Mouse (Mus musculus) embryo, embryonic 9.5 days (tissue): ENCODE results near the gene Chst14.
A peak's percentile ranks its signal among the peaks of the same experiment; 100 is the strongest.

Source experiments
- DNase-seq: peaks from one replicate; pipeline ENCODE4 v3.0.0-alpha.2; 2017; ENCODE audit errors: extremely low spot score

Gene Chst14

GRCm38 (mm10) chr2:118926361-118926997, at the start of gene Chst14:
TSS of gene Chst14 (plus strand) at chr2:118926496.
- DNase-seq = peak; percentile 86

- DNase-seq = no peak
These were observed 45.3 kb upstream of the Chst14 start for GRCm38 (mm10) chr2:118881019-118881418.

- no peak for DNase-seq
These were observed 44.3 kb upstream of the Chst14 start for GRCm38 (mm10) chr2:118881956-118882355.

GRCm38 (mm10) chr2:118882840-118883679, 43.2 kb upstream of the Chst14 start:
- peak; percentile 84 for DNase-seq

DNA sequence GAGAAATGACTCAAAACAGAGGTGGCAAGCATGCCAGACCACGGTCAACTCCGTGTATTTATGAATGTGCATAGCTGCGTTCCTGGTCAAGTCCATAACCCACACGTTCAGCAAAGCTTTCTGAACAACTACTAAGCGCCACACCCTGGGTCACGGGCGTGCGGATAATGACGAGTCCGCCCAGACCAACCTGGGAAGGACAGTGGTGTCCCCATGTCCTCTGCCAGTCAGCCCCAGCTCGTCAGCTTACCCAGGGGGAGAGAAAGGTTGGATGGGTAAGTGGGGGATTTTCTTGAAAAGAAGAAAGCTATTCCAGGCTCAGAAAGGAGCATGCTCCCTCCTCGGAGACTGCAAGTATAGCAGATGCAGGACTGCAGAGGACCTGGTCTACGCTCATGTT, 38.9 kb upstream of the Chst14 start:
- DNase-seq = no peak

DNA sequence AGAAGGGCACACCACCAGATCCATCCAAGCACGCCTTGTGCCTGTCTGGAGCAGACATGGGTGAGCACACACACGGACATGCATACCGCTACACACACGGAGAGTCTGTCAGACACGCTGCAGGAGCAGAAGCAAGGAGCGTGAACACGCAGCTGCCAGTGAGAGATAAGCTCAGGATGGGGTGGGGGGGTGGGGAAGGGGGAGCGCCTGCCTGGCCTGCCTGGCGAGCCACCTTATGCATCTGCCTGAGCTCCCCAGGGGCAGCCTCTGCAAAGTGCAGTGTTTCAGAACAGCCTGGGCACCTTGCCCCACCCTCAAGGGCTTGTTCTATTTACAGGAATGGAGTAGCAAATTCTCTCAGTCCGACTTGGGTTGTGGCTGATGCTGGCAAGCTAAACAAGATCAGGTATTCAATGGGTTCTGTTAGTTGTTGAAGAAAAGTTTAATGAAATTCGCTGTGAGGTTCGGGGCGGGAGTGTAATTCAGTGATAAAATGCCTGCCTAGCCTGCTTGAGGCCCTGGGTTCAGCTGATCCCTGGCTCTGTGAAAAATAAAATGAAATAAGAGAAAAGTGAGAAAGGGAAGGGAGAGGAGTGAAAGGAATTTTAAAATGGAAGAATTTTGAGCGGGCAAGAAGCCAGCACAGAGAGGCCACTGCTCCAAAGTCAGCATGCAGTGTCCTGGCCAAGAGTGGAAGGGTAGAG, 38.3 kb upstream of the Chst14 start:
- DNase-seq = no peak

DNA sequence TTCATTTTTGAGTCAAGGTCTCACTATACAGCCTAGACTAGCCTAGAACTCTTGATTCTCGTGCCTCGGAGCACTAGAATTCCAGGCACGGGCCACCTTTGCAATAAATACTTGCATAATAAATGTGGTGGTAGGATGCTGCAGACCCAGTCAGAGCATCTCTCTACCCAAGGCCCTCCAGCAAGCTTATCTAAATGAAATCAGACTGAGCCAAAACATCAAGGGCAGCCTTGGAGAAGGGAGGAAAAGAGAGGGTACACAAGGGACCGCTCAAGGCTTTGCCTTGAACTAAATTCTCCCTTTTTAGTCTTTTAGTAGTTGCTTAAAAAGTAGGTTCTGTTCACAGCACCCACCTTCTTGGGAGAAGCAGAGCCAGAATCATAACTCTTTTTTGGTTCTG, 35.1 kb upstream of the Chst14 start:
- no peak for DNase-seq

GRCm38 (mm10) chr2:118895990-118896913, 30.0 kb upstream of the Chst14 start:
- DNase-seq = peak; percentile 48

DNA sequence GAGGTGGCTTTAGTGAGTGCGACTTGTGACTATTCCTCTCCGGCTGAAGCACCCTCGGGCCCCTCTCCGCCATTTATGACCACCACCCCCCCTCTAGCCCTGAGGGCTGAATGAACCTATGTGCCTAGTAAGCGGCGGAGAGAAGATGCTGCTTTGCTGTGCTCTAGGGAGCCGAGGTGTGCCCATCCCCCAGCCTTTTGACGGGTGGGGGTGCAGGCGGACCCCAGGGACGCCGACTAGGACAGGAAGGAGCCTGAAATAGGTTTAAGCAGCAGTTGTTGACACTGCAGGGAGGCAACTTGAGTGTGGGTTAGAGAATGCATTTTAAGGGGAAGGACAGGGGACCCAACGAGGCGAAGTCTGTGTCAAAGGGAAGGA, 29.4 kb upstream of the Chst14 start:
- no peak for DNase-seq

DNA sequence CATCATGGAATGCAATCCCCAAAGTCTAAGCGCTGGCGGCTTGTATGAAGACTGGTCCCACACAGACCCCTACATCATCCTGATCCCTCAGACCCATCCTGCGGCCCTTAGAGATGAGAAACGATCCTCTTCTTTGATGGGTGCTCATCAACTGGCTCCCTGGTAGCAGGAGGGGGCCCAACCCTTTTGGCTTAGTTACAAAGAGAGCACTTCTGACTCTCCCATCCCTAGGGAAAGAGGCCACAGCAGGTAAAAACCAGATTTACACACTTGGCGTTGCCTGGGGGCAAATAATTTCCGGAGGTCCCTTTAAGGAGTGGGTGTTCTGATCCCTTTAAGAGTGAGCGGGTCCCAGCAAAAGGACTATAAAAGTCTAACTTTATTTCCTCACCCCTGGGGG, 28.9 kb upstream of the Chst14 start:
- no peak for DNase-seq

DNA sequence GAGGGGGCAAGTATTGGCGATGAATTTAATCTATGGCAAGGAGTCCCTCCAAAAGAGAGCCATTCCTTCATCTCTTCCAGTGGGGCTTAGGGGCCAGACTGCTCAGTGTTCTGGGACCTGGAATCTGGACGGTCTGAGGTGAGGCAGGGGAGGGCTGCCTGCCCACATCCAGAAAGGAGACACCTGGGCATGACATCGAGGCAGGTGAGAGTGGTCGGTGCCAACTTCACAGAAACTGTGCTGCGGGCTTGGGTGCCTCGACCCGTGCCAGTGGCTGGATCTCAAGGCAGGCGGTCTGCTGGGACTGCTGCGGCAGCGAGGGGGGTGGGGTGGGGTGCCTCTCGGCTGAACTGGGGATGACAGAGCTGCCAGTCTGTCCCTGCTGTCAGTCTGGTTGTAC, 28.5 kb upstream of the Chst14 start:
- DNase-seq = no peak

GRCm38 (mm10) chr2:118898771-118899170, 27.5 kb upstream of the Chst14 start:
- DNase-seq = no peak

DNA sequence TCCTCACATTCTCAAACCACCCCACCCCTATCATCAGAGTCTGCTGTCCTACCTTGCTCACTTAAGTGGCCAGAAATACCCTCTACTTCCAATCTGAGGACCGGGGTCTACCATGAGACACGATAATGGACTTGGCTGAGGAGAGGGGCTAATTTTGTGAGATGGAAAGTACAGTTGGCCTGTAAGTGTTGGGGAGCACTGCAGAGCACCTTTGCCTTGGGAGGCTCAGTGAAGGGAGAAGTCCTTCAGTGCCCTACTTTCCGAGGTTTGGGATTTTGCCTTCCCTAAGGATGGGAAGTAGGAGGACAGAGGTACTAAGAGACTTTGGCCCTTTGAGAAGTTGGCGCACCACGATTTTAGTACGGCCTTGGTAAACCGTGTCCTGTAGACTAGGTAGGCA, 27.0 kb upstream of the Chst14 start:
- no peak for DNase-seq

DNA sequence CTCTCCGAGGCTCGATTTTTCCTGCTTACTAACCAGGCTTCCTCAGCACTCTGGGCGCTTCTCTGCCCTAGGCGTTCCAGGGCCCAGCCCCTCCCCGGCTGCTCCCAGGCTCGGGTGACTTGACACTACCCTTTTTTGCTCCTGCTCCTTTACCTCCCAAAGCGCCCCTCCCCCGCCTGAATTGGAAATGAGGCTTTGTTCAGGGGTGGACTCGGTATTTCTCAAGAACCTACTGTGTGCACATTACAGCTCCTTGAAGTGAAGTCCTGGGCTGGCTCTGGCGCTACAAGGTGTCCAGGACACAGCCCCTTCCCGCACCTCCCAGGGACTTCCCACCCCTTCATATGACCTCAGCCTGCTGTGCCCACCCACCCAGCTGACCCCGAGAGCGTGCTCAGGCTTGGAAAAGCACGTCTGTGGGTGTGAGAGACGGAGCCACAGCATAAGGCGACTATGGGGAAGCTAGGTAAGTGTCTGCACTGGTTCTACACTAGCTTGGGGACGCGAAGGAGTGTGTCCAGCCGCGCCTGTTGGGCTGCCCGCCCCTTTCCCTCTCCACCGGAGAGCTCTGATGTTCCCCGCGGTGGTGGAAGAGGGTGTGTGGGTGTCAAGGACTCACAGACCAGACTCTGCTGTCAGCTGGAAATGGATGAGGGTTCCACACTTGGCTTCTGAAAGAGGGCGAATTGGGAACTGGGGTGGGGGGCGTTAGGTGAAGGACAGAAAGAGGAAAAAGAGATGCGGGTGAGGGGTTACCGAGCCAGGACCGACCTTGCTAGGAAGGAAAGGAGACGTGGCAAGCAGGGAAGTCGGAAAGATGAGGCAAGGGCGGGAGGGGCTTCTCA, 26.1 kb upstream of the Chst14 start, which contains the start of gene Bahd1:
TSS of gene Bahd1 (plus strand) at position 397 of the 845 bp plus-strand sequence.
- DNase-seq = peak; percentile 61

GRCm38 (mm10) chr2:118900826-118901140, 25.5 kb upstream of the Chst14 start:
- DNase-seq = no peak

GRCm38 (mm10) chr2:118901175-118902031, 24.9 kb upstream of the Chst14 start:
- DNase-seq = peak; percentile 97

- peak; percentile 72 for DNase-seq
These were observed 24.0 kb upstream of the Chst14 start for GRCm38 (mm10) chr2:118902051-118903025.

GRCm38 (mm10) chr2:118903333-118903741, 23.0 kb upstream of the Chst14 start:
- DNase-seq = no peak
